Comparison of ENCODE assay signal across 9 mouse cellular contexts in the genomic region with DNA sequence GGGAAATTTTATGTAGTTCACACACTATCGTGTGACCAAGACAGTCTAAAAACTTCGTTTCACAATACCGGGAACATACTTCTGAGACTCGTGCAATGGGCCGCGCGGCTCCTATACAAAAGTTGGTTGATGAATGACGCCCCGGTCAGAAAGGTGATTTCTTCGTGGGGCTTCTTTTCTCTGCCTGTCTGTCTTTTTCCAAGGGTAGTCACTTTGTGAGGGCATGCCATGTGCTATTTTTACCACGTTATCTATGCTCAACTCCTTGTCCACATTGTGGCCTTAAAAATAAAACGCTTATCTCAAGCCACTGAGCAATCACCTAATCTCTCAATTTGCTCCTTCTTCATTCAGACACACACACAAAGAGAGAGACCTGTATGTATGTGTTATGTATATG. TPM values are rescaled to one million over a fixed set of nuclear protein-coding genes. Genes with fewer than 3 reads are reported as not detected.
DNase-seq lines count a peak whose midpoint lies in the region; ATAC-seq and TF ChIP-seq lines count a peak whose summit lies in the region.
"Had no signal": no experiment of that assay in that cellular context is flagged by ENCODE, and none has a peak within 500 bp of the region (broad histone marks: within the 10 kb centered on the region; RNA-seq: fewer than 3 reads in every experiment).

No protein-coding gene starts in this region.

- DNase-seq in lung, postnatal 4 days, result no peak
- DNase-seq in limb, embryonic 14.5 days (ENCODE audit: low spot score), result no peak
- DNase-seq in urinary bladder, postnatal 25 days (ENCODE audit: low spot score), result no peak
- no peak for DNase-seq in frontal cortex, postnatal 14 days (ENCODE audit: low spot score in 2 of 2)
- no peak for DNase-seq in adrenal gland, adult 18-20 months (ENCODE audit: low spot score in 2 of 2)
- DNase-seq: cerebellum, adult 11-12 months had no signal

- H3K27me3 ChIP-seq in lung, embryonic 16.5 days (ENCODE audit: control insufficient read depth, insufficient read depth, low read depth, low read length), result no peaks in the 10 kb centered on the region; the same call in 1 of the 2 replicates
- H3K27me3 ChIP-seq in heart, embryonic 12.5 days (replicated peaks), result no peaks in the 10 kb centered on the region
- H3K27me3 ChIP-seq in limb, embryonic 14.5 days (ENCODE audit: control insufficient read depth, insufficient read depth, low read length), result no peaks in the 10 kb centered on the region
- no peaks in the 10 kb centered on the region for H3K27me3 ChIP-seq in stomach, embryonic 14.5 days (ENCODE audit: control insufficient read depth, insufficient read depth, low read length)

- H3K27ac ChIP-seq in lung, embryonic 16.5 days (ENCODE audit: low read length), result peak overlapping the region; percentile 96
- peak overlapping the region; percentile 100 for H3K27ac ChIP-seq in heart, embryonic 12.5 days (ENCODE audit: poor library complexity, severe bottlenecking)
- peak overlapping the region; percentile 87 for H3K27ac ChIP-seq in limb, embryonic 14.5 days (replicated peaks; ENCODE audit: low read depth, low read length)
- H3K27ac ChIP-seq in stomach, embryonic 14.5 days (ENCODE audit: low read length), result no peak overlapping the region; the same call in 1 of the 2 replicates

- ATAC-seq in lung, embryonic 16.5 days (ENCODE audit: low read depth), result no peak
- no peak for ATAC-seq in heart, embryonic 12.5 days (ENCODE audit: insufficient number of reproducible peaks, low FRiP score)
- ATAC-seq in limb, embryonic 14.5 days (ENCODE audit: low FRiP score, low read depth), result no peak
- no peak for ATAC-seq in stomach, embryonic 14.5 days (ENCODE audit: insufficient number of reproducible peaks, insufficient read depth, low FRiP score, low read depth)

- H3K36me3 ChIP-seq in lung, embryonic 16.5 days (ENCODE audit: control insufficient read depth, insufficient read depth, low read length), result no peaks in the 10 kb centered on the region
- no peaks in the 10 kb centered on the region for H3K36me3 ChIP-seq in heart, embryonic 12.5 days
- no peaks in the 10 kb centered on the region for H3K36me3 ChIP-seq in limb, embryonic 14.5 days (ENCODE audit: control insufficient read depth, insufficient read depth, low read length)
- H3K36me3 ChIP-seq in stomach, embryonic 14.5 days (ENCODE audit: control insufficient read depth, insufficient read depth, low read length), result no peaks in the 10 kb centered on the region

- peak overlapping the region; percentile 88 for H3K9ac ChIP-seq in lung, embryonic 16.5 days (ENCODE audit: low read length)
- H3K9ac ChIP-seq in heart, embryonic 12.5 days, result peak overlapping the region; percentile 99
- H3K9ac ChIP-seq in limb, embryonic 14.5 days (ENCODE audit: low read depth, low read length, severe bottlenecking), result peak overlapping the region; percentile 74
- peak overlapping the region; percentile 63; the same call in 1 of the 2 replicates for H3K9ac ChIP-seq in stomach, embryonic 14.5 days (replicated peaks; ENCODE audit: low read depth, low read length)

- 19% methylated on average over 12 of the region's 12 CpGs for WGBS in lung, embryonic 16.5 days
- WGBS in heart, embryonic 12.5 days, result 24% methylated on average over 12 of the region's 12 CpGs
- 50% methylated on average over 12 of the region's 12 CpGs for WGBS in limb, embryonic 14.5 days
- 40% methylated on average over 12 of the region's 12 CpGs for WGBS in stomach, embryonic 14.5 days

- peak overlapping the region; percentile 89 for H3K4me2 ChIP-seq in lung, embryonic 16.5 days (ENCODE audit: low read depth, low read length)
- peak overlapping the region; percentile 77 for H3K4me2 ChIP-seq in heart, embryonic 12.5 days
- peak overlapping the region; percentile 93 for H3K4me2 ChIP-seq in limb, embryonic 14.5 days (replicated peaks; ENCODE audit: low read depth, low read length, severe bottlenecking)
- H3K4me2 ChIP-seq in stomach, embryonic 14.5 days (replicated peaks; ENCODE audit: low read depth, low read length), result peak overlapping the region; percentile 91

- no peak for TF ChIP-seq POLR2A in limb, embryonic 14.5 days (IDR thresholded peaks at IDR 0.05; ENCODE audit: borderline replicate concordance, extremely low read depth, insufficient read depth, insufficient read length)

- H3K4me1 ChIP-seq in lung, embryonic 16.5 days (replicated peaks; ENCODE audit: control insufficient read depth, insufficient read depth, low read length), result peaks cover 21% of the 10 kb centered on the region
- H3K4me1 ChIP-seq in heart, embryonic 12.5 days (replicated peaks), result peaks cover 47% of the 10 kb centered on the region
- peaks cover 11% of the 10 kb centered on the region; the same call in 1 of the 2 replicates for H3K4me1 ChIP-seq in limb, embryonic 14.5 days (ENCODE audit: control insufficient read depth, insufficient read depth, low read length)
- H3K4me1 ChIP-seq in stomach, embryonic 14.5 days (ENCODE audit: control insufficient read depth, insufficient read depth, low read length), result peaks cover 13% of the 10 kb centered on the region; the same call in 1 of the 2 replicates

- H3K4me3 ChIP-seq in lung, embryonic 16.5 days (ENCODE audit: low read length), result peak overlapping the region; percentile 70
- peak overlapping the region; percentile 94 for H3K4me3 ChIP-seq in heart, embryonic 12.5 days
- H3K4me3 ChIP-seq in limb, embryonic 14.5 days (replicated peaks; ENCODE audit: low read length), result peak overlapping the region; percentile 56
- peak overlapping the region; percentile 57 for H3K4me3 ChIP-seq in stomach, embryonic 14.5 days (ENCODE audit: low read depth, low read length)

- H3K9me3 ChIP-seq in lung, embryonic 16.5 days (ENCODE audit: control insufficient read depth, low read length), result no peaks in the 10 kb centered on the region
- no peaks in the 10 kb centered on the region for H3K9me3 ChIP-seq in heart, embryonic 12.5 days (replicated peaks)
- H3K9me3 ChIP-seq in limb, embryonic 14.5 days (ENCODE audit: control insufficient read depth, low read length), result no peaks in the 10 kb centered on the region
- H3K9me3 ChIP-seq in stomach, embryonic 14.5 days (ENCODE audit: control insufficient read depth, low read depth, low read length), result no peaks in the 10 kb centered on the region

RNA-seq across cellular contexts. Expression of gene Nexn, which starts 1.3 kb away (rescaled TPM):
- polyA plus RNA-seq in lung, embryonic 16.5 days (2015; fragmentation: Nextera tagmentation; extraction: Ambion mirVana), result 64.1 and 79.2 TPM in 2 replicates
- 226 and 246 TPM in 2 replicates for polyA plus RNA-seq in heart, embryonic 12.5 days (2016; fragmentation: Nextera tagmentation; extraction: Ambion mirVana)
- 7.2 and 17.5 TPM in 2 replicates for polyA plus RNA-seq in limb, embryonic 14.5 days (2012; rRNA removed)
- polyA plus RNA-seq in limb, embryonic 14.5 days (2014; fragmentation: Nextera tagmentation; extraction: Ambion mirVana), result 23.8 and 26.0 TPM in 2 replicates
- polyA plus RNA-seq in stomach, embryonic 14.5 days (2014; fragmentation: Nextera tagmentation; extraction: Ambion mirVana), result 35.3 and 47.8 TPM in 2 replicates
- total RNA-seq in adrenal gland, adult 18-20 months (2021), result 1 to 10 TPM; 4.3 to 5.8 TPM

RNA-seq across cellular contexts. Expression of gene Fubp1, which starts 54.6 kb away (rescaled TPM):
- polyA plus RNA-seq in lung, embryonic 16.5 days (2015; fragmentation: Nextera tagmentation; extraction: Ambion mirVana), result 231 and 251 TPM in 2 replicates
- 142 and 146 TPM in 2 replicates for polyA plus RNA-seq in heart, embryonic 12.5 days (2016; fragmentation: Nextera tagmentation; extraction: Ambion mirVana)
- polyA plus RNA-seq in limb, embryonic 14.5 days (2012; rRNA removed), result 206 and 232 TPM in 2 replicates
- 223 and 243 TPM in 2 replicates for polyA plus RNA-seq in limb, embryonic 14.5 days (2014; fragmentation: Nextera tagmentation; extraction: Ambion mirVana)
- 252 and 265 TPM in 2 replicates for polyA plus RNA-seq in stomach, embryonic 14.5 days (2014; fragmentation: Nextera tagmentation; extraction: Ambion mirVana)
- total RNA-seq in adrenal gland, adult 18-20 months (2021), result 100 to 1,000 TPM; 107 to 113 TPM

RNA-seq across cellular contexts. Expression of gene Dnajb4, which starts 54.7 kb away (rescaled TPM):
- 44.0 and 44.8 TPM in 2 replicates for polyA plus RNA-seq in lung, embryonic 16.5 days (2015; fragmentation: Nextera tagmentation; extraction: Ambion mirVana)
- polyA plus RNA-seq in heart, embryonic 12.5 days (2016; fragmentation: Nextera tagmentation; extraction: Ambion mirVana), result 53.0 and 56.3 TPM in 2 replicates
- polyA plus RNA-seq in limb, embryonic 14.5 days (2012; rRNA removed), result 15.3 and 19.2 TPM in 2 replicates
- polyA plus RNA-seq in limb, embryonic 14.5 days (2014; fragmentation: Nextera tagmentation; extraction: Ambion mirVana), result 31.6 and 32.9 TPM in 2 replicates
- polyA plus RNA-seq in stomach, embryonic 14.5 days (2014; fragmentation: Nextera tagmentation; extraction: Ambion mirVana), result 30.3 and 31.4 TPM in 2 replicates
- total RNA-seq in adrenal gland, adult 18-20 months (2021), result 10 to 100 TPM; 75.4 to 76.8 TPM
